In the genomic region with DNA sequence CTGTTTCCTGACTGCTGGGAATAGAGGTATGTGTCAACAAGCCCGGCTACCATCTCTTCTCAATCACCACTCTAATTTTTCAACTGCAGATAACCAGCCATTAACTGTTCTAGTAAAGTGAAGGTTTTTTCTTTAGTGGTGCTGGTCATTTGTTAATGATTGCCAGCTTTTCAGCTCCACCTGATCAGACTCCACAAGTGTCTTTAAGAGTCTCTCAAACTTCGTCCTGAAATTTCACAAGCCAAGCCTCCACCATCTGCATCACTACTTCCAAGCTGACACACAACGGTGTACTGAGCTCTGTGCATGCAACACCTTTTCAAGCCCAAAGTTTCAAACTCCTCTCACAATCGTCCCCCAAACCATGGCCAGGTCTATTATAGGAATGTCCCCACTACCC, we compare ENCODE assay signal across 20 mouse cellular contexts. TPM values are rescaled to one million over a fixed set of nuclear protein-coding genes. Genes with fewer than 3 reads are reported as not detected.
A peak's percentile ranks its signal among the peaks of the same experiment; 100 is the strongest.
DNase-seq lines count a peak whose midpoint lies in the region; ATAC-seq and TF ChIP-seq lines count a peak whose summit lies in the region.
"Had no signal": no experiment of that assay in that cellular context is flagged by ENCODE, and none has a peak within 500 bp of the region (broad histone marks: within the 10 kb centered on the region; RNA-seq: fewer than 3 reads in every experiment).

No protein-coding gene starts in this region.

- no peak for TF ChIP-seq CTCF in kidney, adult 2 months (conservative IDR thresholded peaks at IDR 0.05; ENCODE audit: insufficient read depth, insufficient read length, low read depth, low read length)
- TF ChIP-seq CTCF in hindbrain, postnatal 0 days (IDR thresholded peaks at IDR 0.05; ENCODE audit: low read depth) = no peak

- peaks cover 13% of the 10 kb centered on the region; the same call in 1 of the 2 replicates for H3K4me1 ChIP-seq in kidney, adult 2 months (ENCODE audit: control insufficient read depth, insufficient read depth, low read length)
- no peaks in the 10 kb centered on the region for H3K4me1 ChIP-seq in kidney, embryonic 14.5 days (ENCODE audit: control insufficient read depth, insufficient read depth, low read length)
- H3K4me1 ChIP-seq in midbrain, embryonic 16.5 days (ENCODE audit: control insufficient read depth, insufficient read depth, low read length) = peaks cover 2% of the 10 kb centered on the region; the same call in 1 of the 2 replicates
- no peaks in the 10 kb centered on the region for H3K4me1 ChIP-seq in hindbrain, postnatal 0 days (ENCODE audit: insufficient read depth, low read length)
- H3K4me1 ChIP-seq: embryonic facial prominence, embryonic 12.5 days; midbrain, embryonic 12.5 days had no signal

- H3K4me2 ChIP-seq in kidney, embryonic 14.5 days (replicated peaks; ENCODE audit: low read depth, low read length) = no peak overlapping the region
- H3K4me2 ChIP-seq in midbrain, embryonic 16.5 days (ENCODE audit: low read length) = no peak overlapping the region
- no peak overlapping the region for H3K4me2 ChIP-seq in hindbrain, postnatal 0 days (ENCODE audit: low read depth, low read length)
- H3K4me2 ChIP-seq: embryonic facial prominence, embryonic 12.5 days; hindbrain, embryonic 15.5 days; limb, embryonic 15.5 days; liver, embryonic 15.5 days; midbrain, embryonic 12.5 days had no signal

- H3K27me3 ChIP-seq in kidney, adult 2 months (replicated peaks; ENCODE audit: control insufficient read depth, insufficient read depth, low read length) = no peaks in the 10 kb centered on the region
- no peaks in the 10 kb centered on the region for H3K27me3 ChIP-seq in kidney, embryonic 14.5 days (ENCODE audit: control insufficient read depth, insufficient read depth, low read length)
- H3K27me3 ChIP-seq in midbrain, embryonic 16.5 days (ENCODE audit: control insufficient read depth, insufficient read depth, low read depth, low read length) = no peaks in the 10 kb centered on the region
- H3K27me3 ChIP-seq in hindbrain, postnatal 0 days (ENCODE audit: insufficient read depth, low read length) = no peaks in the 10 kb centered on the region
- H3K27me3 ChIP-seq: embryonic facial prominence, embryonic 12.5 days; hindbrain, embryonic 15.5 days; limb, embryonic 15.5 days; liver, embryonic 15.5 days; midbrain, embryonic 12.5 days; Patski had no signal

- no peak for ATAC-seq in kidney, embryonic 14.5 days (ENCODE audit: low FRiP score, low TSS enrichment)
- no peak for ATAC-seq in midbrain, embryonic 16.5 days
- no peak for ATAC-seq in hindbrain, postnatal 0 days
- ATAC-seq: Patski had no signal

- WGBS in kidney, adult 2 months = 45% methylated on average over 4 of the region's 4 CpGs
- 84% methylated on average over 4 of the region's 4 CpGs for WGBS in kidney, embryonic 14.5 days
- WGBS in midbrain, embryonic 16.5 days = 88% methylated on average over 4 of the region's 4 CpGs
- WGBS in hindbrain, postnatal 0 days = 89% methylated on average over 4 of the region's 4 CpGs

- peak; percentile 61 for DNase-seq in kidney, adult 2 months
- DNase-seq in kidney, adult 8-10 months = peak; percentile 17 to 18
- DNase-seq in kidney, postnatal 36 days = peak; percentile 29 to 31
- peak; percentile 8 for DNase-seq in lung, postnatal 14 days
- no peak for DNase-seq in cerebellum, adult 9-10 months
- DNase-seq in hindbrain, postnatal 0 days (ENCODE audit: low spot score) = no peak
- DNase-seq: adrenal gland, adult 2 months; cerebellum, adult 11-12 months; layer of hippocampus, adult 9-11 months had no signal

- no peak for TF ChIP-seq POLR2A in kidney, adult 2 months (IDR thresholded peaks at IDR 0.05; ENCODE audit: low read depth, low read length)

- H3K9ac ChIP-seq in kidney, embryonic 14.5 days (ENCODE audit: low read depth, low read length) = no peak overlapping the region
- no peak overlapping the region for H3K9ac ChIP-seq in midbrain, embryonic 16.5 days (ENCODE audit: low read depth, low read length)
- no peak overlapping the region for H3K9ac ChIP-seq in hindbrain, postnatal 0 days (replicated peaks; ENCODE audit: low read length)
- H3K9ac ChIP-seq: embryonic facial prominence, embryonic 12.5 days; hindbrain, embryonic 15.5 days; limb, embryonic 15.5 days; liver, embryonic 15.5 days; midbrain, embryonic 12.5 days had no signal

- peaks cover 2% of the 10 kb centered on the region; the same call in 1 of the 2 replicates for H3K36me3 ChIP-seq in kidney, adult 2 months (ENCODE audit: control insufficient read depth, insufficient read depth, low read length)
- no peaks in the 10 kb centered on the region for H3K36me3 ChIP-seq in kidney, embryonic 14.5 days (ENCODE audit: control insufficient read depth, insufficient read depth, low read length)
- H3K36me3 ChIP-seq in midbrain, embryonic 16.5 days (ENCODE audit: control insufficient read depth, insufficient read depth, low read length) = no peaks in the 10 kb centered on the region
- H3K36me3 ChIP-seq in hindbrain, postnatal 0 days (ENCODE audit: insufficient read depth, low read length) = no peaks in the 10 kb centered on the region
- H3K36me3 ChIP-seq: embryonic facial prominence, embryonic 12.5 days; liver, embryonic 15.5 days; midbrain, embryonic 12.5 days had no signal

- H3K27ac ChIP-seq in kidney, adult 2 months (ENCODE audit: insufficient read depth, low read depth, low read length) = peak overlapping the region; percentile 63
- H3K27ac ChIP-seq in kidney, embryonic 14.5 days (ENCODE audit: low read depth, low read length) = no peak overlapping the region
- H3K27ac ChIP-seq in midbrain, embryonic 16.5 days (ENCODE audit: low read length) = no peak overlapping the region
- H3K27ac ChIP-seq in hindbrain, postnatal 0 days = no peak overlapping the region
- H3K27ac ChIP-seq: embryonic facial prominence, embryonic 12.5 days; hindbrain, embryonic 15.5 days; kidney, postnatal 0 days; limb, embryonic 15.5 days; liver, embryonic 15.5 days; midbrain, embryonic 12.5 days had no signal

- no peaks in the 10 kb centered on the region for H3K9me3 ChIP-seq in kidney, embryonic 14.5 days (ENCODE audit: control insufficient read depth, low read length)
- H3K9me3 ChIP-seq in midbrain, embryonic 16.5 days (replicated peaks; ENCODE audit: control insufficient read depth, low read length, poor library complexity, severe bottlenecking) = no peaks in the 10 kb centered on the region
- H3K9me3 ChIP-seq in hindbrain, postnatal 0 days (ENCODE audit: low read length) = no peaks in the 10 kb centered on the region
- H3K9me3 ChIP-seq: embryonic facial prominence, embryonic 12.5 days; hindbrain, embryonic 15.5 days; limb, embryonic 15.5 days; liver, embryonic 15.5 days; midbrain, embryonic 12.5 days had no signal

- H3K4me3 ChIP-seq in kidney, adult 2 months (ENCODE audit: insufficient read depth, low read depth, low read length) = no peak overlapping the region
- no peak overlapping the region for H3K4me3 ChIP-seq in kidney, embryonic 14.5 days (ENCODE audit: low read length)
- H3K4me3 ChIP-seq in midbrain, embryonic 16.5 days (ENCODE audit: low read depth, low read length) = no peak overlapping the region
- no peak overlapping the region for H3K4me3 ChIP-seq in hindbrain, postnatal 0 days (ENCODE audit: low read length)
- H3K4me3 ChIP-seq: embryonic facial prominence, embryonic 12.5 days; hindbrain, embryonic 15.5 days; limb, embryonic 15.5 days; liver, embryonic 15.5 days; midbrain, embryonic 12.5 days had no signal

RNA-seq across cellular contexts. Expression of a gene that starts 5.7 kb away (rescaled TPM):
- 508 and 670 TPM in 2 replicates for polyA plus RNA-seq in kidney, adult 2 months (2012; rRNA removed)
- polyA plus RNA-seq in kidney, embryonic 14.5 days (2014; fragmentation: Nextera tagmentation; extraction: Ambion mirVana) = 669 and 936 TPM in 2 replicates
- polyA plus RNA-seq in midbrain, embryonic 16.5 days (2015; fragmentation: Nextera tagmentation; extraction: Ambion mirVana) = 765 and 782 TPM in 2 replicates
- 376 and 422 TPM in 2 replicates for total RNA-seq in hindbrain, postnatal 0 days (2014; rRNA removed)
- 1,132 and 1,136 TPM in 2 replicates for polyA plus RNA-seq in hindbrain, postnatal 0 days (2015; fragmentation: Nextera tagmentation; extraction: Ambion mirVana)

RNA-seq across cellular contexts. Expression of a gene that starts 28.0 kb away (rescaled TPM):
- polyA plus RNA-seq in kidney, adult 2 months (2012; rRNA removed) = 39.7 and 53.7 TPM in 2 replicates
- polyA plus RNA-seq in kidney, embryonic 14.5 days (2014; fragmentation: Nextera tagmentation; extraction: Ambion mirVana) = 48.4 and 79.7 TPM in 2 replicates
- 127 and 136 TPM in 2 replicates for polyA plus RNA-seq in midbrain, embryonic 16.5 days (2015; fragmentation: Nextera tagmentation; extraction: Ambion mirVana)
- 193 and 218 TPM in 2 replicates for total RNA-seq in hindbrain, postnatal 0 days (2014; rRNA removed)
- polyA plus RNA-seq in hindbrain, postnatal 0 days (2015; fragmentation: Nextera tagmentation; extraction: Ambion mirVana) = 123 TPM in 2 replicates

RNA-seq across cellular contexts. Expression of a gene that starts 46.7 kb away (rescaled TPM):
- 7.1 and 9.2 TPM in 2 replicates for polyA plus RNA-seq in kidney, adult 2 months (2012; rRNA removed)
- 25.9 and 38.6 TPM in 2 replicates for polyA plus RNA-seq in kidney, embryonic 14.5 days (2014; fragmentation: Nextera tagmentation; extraction: Ambion mirVana)
- polyA plus RNA-seq in midbrain, embryonic 16.5 days (2015; fragmentation: Nextera tagmentation; extraction: Ambion mirVana) = 4.2 and 4.5 TPM in 2 replicates
- 17.0 and 18.2 TPM in 2 replicates for total RNA-seq in hindbrain, postnatal 0 days (2014; rRNA removed)
- polyA plus RNA-seq in hindbrain, postnatal 0 days (2015; fragmentation: Nextera tagmentation; extraction: Ambion mirVana) = 5.9 and 6.9 TPM in 2 replicates
- total RNA-seq: monocyte, adult 5-6 weeks; neutrophil, adult 5-6 weeks had no signal

Comparison
In these comparisons a context has a peak if more than half of its experiments do, and no peak if none do; other contexts are left out.
1. DNase-seq: peak in kidney, adult 2 months (single experiment), kidney, adult 8-10 months (2 of 2), kidney, postnatal 36 days (2 of 2) and lung, postnatal 14 days (single experiment); none in cerebellum, adult 9-10 months (single experiment) and hindbrain, postnatal 0 days (single experiment).